Mouse (Mus musculus) thymus, postnatal 10 days (tissue): ENCODE results near the gene Mdm2.
A peak's percentile ranks its signal among the peaks of the same experiment; 100 is the strongest.
"Not testable (repeated sequence)": the region's sequence is repeated elsewhere in the genome, so short reads cannot be mapped to it uniquely, and the experiment has no call there.

Experiments used
- DNase-seq, 2 experiments: peaks; one replicate each; pipeline ENCODE4 v3.0.0; 2021; ENCODE audit warnings: low spot score in 2 of 2

Gene Mdm2

GRCm38 (mm10) chr10:117710604-117711141 is at the start of gene Mdm2:
Mdm2 (minus strand) TSS chr10:117710758.
- peak; percentile 93 to 99 for DNase-seq

- no peak for DNase-seq
These were observed 49.5 kb upstream of the Mdm2 start for GRCm38 (mm10) chr10:117759844-117760630.

DNA sequence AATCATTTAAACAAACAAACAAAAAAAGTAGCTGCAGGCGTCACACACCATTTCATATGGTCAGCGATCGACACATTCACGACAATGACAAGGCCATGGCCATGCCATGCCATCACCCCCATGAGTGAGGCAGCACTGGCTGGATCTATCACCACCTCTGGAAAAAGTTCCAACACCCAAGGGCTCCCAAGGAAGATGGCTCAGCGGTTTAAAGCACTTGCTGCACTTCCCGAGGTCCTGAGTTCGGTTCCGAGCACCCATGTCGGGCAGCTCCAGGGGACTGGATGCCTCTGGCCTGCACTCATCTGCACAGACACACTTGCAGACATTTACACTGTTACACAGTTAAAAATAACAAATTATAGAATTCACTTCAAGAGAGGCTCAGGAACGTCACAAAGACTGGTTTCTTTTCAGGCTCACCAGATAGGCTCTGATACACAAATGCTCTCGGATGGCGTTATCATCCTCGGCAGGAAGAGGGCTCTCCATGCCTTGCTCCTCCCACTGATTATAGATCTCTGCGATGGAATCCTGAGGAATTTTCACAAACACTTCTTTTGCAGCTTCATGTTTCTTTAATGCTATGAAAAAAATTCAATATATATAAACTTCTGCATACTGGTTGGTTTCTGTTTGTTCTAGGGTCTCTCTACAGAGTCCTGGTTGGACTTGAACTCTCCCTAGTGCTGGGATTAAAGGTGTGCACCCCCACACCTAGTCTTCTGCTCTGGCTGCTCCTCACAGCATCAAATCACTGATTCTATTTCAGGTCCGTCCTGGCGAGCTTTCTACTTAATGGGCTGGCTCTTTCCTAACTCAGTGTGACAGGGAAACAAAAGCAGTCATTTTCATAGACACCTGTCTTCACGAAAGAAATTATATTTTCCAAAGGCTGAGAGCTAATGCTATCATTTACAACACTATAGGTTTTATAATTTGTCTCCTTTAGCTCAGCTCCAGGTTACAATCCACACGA is 48.5 kb upstream of the Mdm2 start:
- DNase-seq = no peak

- not testable (repeated sequence) for DNase-seq
These were observed 47.8 kb upstream of the Mdm2 start for GRCm38 (mm10) chr10:117758344-117758743.

GRCm38 (mm10) chr10:117757796-117758342 is 47.3 kb upstream of the Mdm2 start:
- DNase-seq = no peak

DNA sequence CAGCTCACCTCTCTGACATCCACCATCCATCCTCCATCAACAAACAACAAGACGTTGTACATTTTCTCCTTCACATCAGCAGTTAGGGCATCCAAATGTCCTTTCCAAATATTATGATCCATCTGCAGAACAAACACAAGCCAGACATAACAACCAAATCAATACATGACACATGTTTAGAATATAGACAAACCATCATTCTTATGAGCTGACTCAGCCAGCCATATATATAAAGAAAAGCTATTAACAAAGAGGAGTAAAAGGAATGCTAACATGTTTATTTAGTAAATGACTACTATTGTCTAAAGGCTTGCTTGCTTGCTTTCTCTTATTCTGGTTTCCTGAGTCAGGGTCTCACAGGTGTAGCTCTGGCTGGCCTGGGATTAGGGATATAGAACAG is 46.7 kb upstream of the Mdm2 start:
- no peak for DNase-seq

DNA sequence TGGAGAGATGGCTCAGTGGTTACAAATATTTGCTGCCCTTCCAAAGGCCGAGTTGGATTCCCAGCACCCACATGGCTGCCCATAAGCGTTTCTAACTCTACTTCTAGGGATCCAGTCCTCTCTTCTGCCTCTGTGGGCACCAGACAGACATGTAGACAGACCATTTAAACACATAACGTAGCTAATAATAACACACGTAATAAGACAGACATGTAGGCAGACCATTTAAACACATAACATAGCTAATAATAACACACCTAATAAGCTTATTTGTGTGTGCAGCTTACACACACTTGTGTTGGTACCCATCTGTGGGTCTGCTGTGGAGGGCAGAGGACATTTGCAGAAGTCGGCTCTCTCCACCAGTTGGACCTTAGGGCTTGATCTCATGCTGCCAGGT is 46.2 kb upstream of the Mdm2 start:
- no peak for DNase-seq

GRCm38 (mm10) chr10:117755799-117756467 is 45.4 kb upstream of the Mdm2 start:
- DNase-seq = no peak

DNA sequence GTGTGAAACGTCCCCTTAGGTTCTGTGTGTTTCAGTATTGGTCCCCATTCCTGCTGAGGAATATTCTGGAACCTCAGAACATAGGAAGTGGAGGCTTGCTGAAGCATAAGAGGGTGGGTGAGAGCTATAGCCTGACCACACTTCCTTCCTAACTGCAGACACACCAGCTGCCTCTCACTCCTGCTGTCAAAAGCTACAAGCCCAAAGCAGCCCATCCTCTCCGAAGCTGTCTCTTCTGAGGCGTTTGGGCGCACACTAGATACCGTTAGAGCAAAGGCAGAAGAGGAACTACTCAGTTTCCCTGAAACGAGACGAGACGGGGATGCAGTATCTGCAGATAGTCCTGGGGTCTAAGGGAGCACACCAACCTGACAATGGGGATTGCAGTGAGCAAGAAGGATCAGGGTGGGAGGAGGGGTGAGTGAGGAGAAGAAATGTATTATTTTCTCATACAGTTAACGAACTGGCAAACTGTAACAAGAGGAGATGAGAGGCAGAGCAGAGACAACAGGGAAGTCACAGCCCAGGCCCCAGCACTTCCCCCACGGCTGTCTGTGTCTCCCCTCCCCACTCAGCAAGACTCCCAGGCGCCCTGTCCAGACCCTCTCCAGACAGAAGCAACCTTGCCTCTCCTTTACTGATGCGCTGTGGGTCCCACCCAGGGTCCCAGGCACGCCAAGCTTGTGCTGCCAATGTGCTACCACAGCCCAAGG is 44.7 kb upstream of the Mdm2 start:
- peak; percentile 48 to 58 for DNase-seq

- no peak for DNase-seq
These were observed 44.0 kb upstream of the Mdm2 start for GRCm38 (mm10) chr10:117754609-117754940.

- DNase-seq = no peak
These were observed 43.4 kb upstream of the Mdm2 start for GRCm38 (mm10) chr10:117753711-117754608.

GRCm38 (mm10) chr10:117752851-117753647 is 42.5 kb upstream of the Mdm2 start:
- DNase-seq = no peak

DNA sequence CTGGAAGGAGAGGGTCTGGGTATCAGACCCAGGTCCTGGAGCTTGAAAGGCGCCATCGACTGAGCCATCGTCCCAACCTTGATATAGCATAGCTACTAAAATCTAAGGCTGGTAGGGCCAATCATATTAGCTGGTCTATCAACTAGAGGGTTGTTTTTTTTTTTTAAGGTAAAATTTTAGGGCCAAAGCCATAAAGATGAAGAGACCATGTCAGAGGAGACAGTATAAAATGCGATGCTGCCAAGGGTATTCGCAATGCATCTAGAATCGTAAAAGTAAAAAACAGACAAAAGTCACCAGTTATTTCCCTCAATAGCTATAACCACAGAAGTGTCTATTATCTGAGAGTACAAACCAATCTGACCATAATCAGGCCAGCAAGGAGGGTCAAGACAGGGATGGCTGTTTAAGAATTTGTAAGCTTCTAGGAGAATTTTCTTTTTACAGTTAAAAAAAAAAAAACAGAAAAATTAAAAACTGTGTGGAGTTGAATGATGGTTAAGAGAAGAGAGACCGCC is 41.8 kb upstream of the Mdm2 start:
- DNase-seq = no peak

- DNase-seq = no peak
These were observed 41.2 kb upstream of the Mdm2 start for GRCm38 (mm10) chr10:117751744-117752143.

DNA sequence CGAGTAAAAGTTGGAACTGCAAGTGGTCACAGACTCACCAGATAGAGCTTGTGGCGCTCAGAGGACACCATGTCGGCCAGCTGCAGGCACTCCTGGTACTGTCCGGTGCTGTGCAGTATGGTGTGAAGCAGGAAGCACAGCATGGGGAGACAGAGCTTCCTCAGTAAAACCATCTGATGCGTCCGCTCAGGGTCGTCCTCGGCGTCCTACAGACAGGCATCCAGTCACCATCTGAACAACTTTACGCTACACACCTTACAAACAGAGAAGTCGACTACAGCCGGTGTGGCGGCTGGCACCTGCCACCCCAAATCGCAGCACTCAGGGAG is 40.7 kb upstream of the Mdm2 start:
- DNase-seq = no peak

DNA sequence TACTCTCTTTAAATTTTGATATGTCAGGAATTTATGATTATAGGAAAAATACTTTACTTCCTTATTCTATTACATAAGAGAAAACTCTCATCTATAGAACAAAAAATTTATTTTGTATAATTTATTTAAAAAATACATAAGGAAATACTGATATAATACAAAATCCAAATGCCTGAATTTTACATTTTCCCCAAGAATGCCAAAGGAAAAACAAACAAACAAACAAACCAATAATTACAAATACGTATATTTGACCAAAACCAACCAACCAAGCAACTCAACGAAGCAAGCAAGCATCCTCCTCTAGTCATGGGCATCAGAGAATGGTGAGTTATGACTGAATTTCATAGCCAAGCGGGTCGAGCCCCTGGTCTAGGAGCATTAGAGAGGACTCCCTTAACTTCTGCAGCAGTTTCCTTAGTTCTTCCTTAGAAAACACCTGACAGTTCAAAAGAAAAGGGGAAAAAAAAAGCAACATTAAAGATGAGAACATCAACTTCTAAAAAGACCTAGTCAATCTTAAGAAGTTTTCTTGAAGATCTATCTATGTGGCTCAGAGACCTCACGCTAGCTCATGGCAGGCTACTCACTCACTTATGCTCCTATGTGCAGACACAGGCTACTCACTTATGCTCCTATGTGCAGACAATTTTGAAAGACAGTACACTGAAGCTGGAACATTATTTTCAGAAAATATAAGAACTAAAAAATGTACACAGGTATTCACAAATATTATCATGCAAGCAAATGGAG is 40.1 kb upstream of the Mdm2 start:
- DNase-seq = no peak

DNA sequence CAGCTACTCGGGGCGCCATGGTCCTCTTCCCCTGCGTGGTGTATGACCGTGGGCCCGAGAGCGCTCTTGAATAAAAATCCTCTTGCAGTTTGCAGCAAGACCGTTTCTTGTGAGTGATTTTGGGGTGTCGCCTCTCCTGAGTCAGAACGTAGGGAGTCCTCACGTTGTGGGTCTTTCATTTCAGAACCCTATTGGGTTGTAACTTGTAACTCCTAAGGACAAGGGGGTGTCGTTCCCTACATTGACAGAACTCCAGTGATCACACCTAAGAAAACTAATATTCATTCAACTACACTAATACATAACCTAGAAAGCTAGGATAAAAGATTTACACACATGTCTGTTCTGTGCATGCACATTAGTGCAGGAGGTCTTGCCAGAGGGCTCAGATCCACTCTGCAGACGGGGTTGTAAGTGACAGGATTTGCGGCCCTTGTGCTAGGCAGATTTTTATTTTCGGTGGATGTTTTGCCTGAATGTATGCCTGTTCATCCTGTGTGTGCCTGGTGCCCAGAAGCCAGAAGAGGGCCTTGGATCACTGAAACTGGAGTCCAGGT is 39.3 kb upstream of the Mdm2 start:
- no peak for DNase-seq
